Mouse (Mus musculus) heart, embryonic 10.5 days (tissue): ENCODE measurements around the gene Alad. TPM values are rescaled to one million over a fixed set of nuclear protein-coding genes. Genes with fewer than 3 reads are reported as not detected.

ENCODE experiments used
- DNase-seq: peaks from one replicate; pipeline ENCODE4 v3.0.0-alpha.2; 2017; ENCODE audit warnings: low spot score
- H3K27ac ChIP-seq: fragments of 300-500 bp; sonication (generic); 2 replicates; pipeline ENCODE4 v1.5.1; 2016; ENCODE audit warnings: mild to moderate bottlenecking
- H3K27me3 ChIP-seq: fragments of 300-500 bp; sonication (generic); 2 replicates; pipeline ENCODE4 v1.6.1; 2016; ENCODE audit warnings: mild to moderate bottlenecking; ENCODE audit not compliant: poor library complexity, insufficient read depth, severe bottlenecking
- H3K36me3 ChIP-seq: fragments of 300-500 bp; sonication (generic); 2 replicates; pipeline ENCODE4 v1.6.1; 2016; ENCODE audit warnings: mild to moderate bottlenecking, moderate library complexity
- H3K4me1 ChIP-seq: fragments of 300-500 bp; sonication (generic); 2 replicates; pipeline ENCODE4 v1.6.1; 2016; ENCODE audit warnings: mild to moderate bottlenecking
- H3K4me3 ChIP-seq: fragments of 300-500 bp; sonication (generic); 2 replicates; pipeline ENCODE4 v1.5.1; 2016; ENCODE audit warnings: mild to moderate bottlenecking, moderate library complexity
- H3K9me3 ChIP-seq: fragments of 300-500 bp; sonication (generic); 2 replicates; pipeline ENCODE4 v1.6.1; 2016; ENCODE audit warnings: mild to moderate bottlenecking, moderate library complexity
- WGBS: fragments of 180-500 bp; shearing (Covaris S2); methylation state at CpG from one replicate; pipeline ENCODE4 v1.1.7; 2016; 5-methylcytosine and 5-hydroxymethylcytosine counted together
- polyA plus RNA-seq: library from polyadenylated mRNA; unstranded; fragments of >200 nt; fragmentation: Nextera tagmentation; extraction: Ambion mirVana; gene quantifications from 2 replicates; pipeline ENCODE4 v1.2.1, GENCODE M21; 2016

Alad gene
- polyA plus RNA-seq, 1 experiment from 2014 or later: 157 TPM

DNA sequence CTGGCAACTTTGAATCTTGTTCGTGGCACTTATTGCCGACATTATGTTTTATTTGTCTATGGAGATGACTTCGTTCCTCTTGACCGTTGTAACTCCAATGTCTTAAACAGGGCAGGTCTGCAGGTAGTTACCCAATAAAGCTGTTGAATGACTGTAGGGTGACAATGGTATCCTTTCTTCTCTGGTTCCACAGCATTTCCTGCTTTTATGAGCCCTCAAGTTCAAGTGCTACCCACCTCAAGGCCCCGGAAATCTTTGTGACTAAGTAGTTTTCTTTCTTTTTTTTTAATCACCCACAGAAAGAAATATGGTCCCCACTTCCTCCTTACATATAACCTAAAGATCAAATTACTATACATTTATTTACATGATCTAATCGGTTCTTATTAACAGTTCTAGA, 43.9 kb downstream of the Alad start:
- WGBS: 85% methylated on average over 6 of the region's 6 CpGs
- H3K27ac ChIP-seq: no peak overlapping the region
- no peaks in the 10 kb centered on the region for H3K36me3 ChIP-seq
- H3K27me3 ChIP-seq: peaks cover 21% of the 10 kb centered on the region
- no peak for DNase-seq
- H3K4me3 ChIP-seq: no peak overlapping the region
- H3K4me1 ChIP-seq: peaks cover 7% of the 10 kb centered on the region
- H3K9me3 ChIP-seq: no peaks in the 10 kb centered on the region

GRCm38 (mm10) chr4:62475131-62475530, 44.6 kb downstream of the Alad start:
- Histone ChIP-seq H3K27ac (no peak overlapping the region), H3K27me3 (peaks cover 14% of the 10 kb centered on the region), H3K36me3 (no peaks in the 10 kb centered on the region), H3K4me1 (peaks cover 9% of the 10 kb centered on the region), H3K9me3 (no peaks in the 10 kb centered on the region), H3K4me3 (no peak overlapping the region)
- DNase-seq: no peak
- 74% methylated on average over 2 of the region's 2 CpGs for WGBS

GRCm38 (mm10) chr4:62472071-62472470, 47.6 kb downstream of the Alad start:
- Histone ChIP-seq H3K27me3 (no peaks in the 10 kb centered on the region), H3K9me3 (no peaks in the 10 kb centered on the region), H3K27ac (no peak overlapping the region), H3K4me1 (peaks cover 5% of the 10 kb centered on the region), H3K4me3 (no peak overlapping the region), H3K36me3 (no peaks in the 10 kb centered on the region)
- 91% methylated on average over 2 of the region's 2 CpGs for WGBS
- DNase-seq: no peak

GRCm38 (mm10) chr4:62470598-62471051, 49.1 kb downstream of the Alad start, which contains the start of gene Wdr31:
Gene Wdr31, minus strand, starts transcription at chr4:62470896.
- H3K27me3 ChIP-seq: no peaks in the 10 kb centered on the region

DNA sequence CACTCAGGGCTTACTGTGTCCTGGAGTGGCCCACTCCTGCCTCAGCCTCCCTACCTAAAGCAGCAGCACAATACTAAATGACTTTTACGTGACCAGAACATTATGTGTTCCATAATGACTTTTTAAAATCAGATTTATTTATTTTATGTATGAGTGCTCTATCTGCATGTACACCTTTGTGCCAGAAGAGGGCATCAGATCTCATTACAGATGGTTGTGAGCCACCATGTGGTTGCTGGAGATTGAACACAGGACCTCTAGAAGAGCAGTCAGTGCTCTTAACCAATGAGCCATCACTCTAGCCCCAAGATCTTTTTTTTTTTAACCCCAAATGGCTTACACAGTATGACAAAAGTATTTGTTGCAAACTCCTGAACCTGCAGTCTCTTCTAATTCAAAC, 51.6 kb downstream of the Alad start:
- Histone ChIP-seq H3K36me3 (no peaks in the 10 kb centered on the region), H3K27ac (no peak overlapping the region), H3K9me3 (no peaks in the 10 kb centered on the region), H3K4me1 (peaks cover 5% of the 10 kb centered on the region), H3K27me3 (no peaks in the 10 kb centered on the region), H3K4me3 (no peak overlapping the region)
- no peak for DNase-seq
- WGBS: 82% methylated on average over 1 of the region's 1 CpGs

More at GRCm38 (mm10) chr4:62470598-62471051, 49.1 kb downstream of the Alad start, which contains the start of gene Wdr31:
- H3K36me3 ChIP-seq: no peaks in the 10 kb centered on the region
- H3K4me1 ChIP-seq: peaks cover 5% of the 10 kb centered on the region
- H3K4me3 ChIP-seq: peak within 1 kb of the TSS; percentile 78
- H3K27ac ChIP-seq: peak within 1 kb of the TSS; percentile 82
- under 1% methylated on average over 30 of the region's 30 CpGs for WGBS
- H3K9me3 ChIP-seq: no peaks in the 10 kb centered on the region
- DNase-seq: peak; percentile 90

DNA sequence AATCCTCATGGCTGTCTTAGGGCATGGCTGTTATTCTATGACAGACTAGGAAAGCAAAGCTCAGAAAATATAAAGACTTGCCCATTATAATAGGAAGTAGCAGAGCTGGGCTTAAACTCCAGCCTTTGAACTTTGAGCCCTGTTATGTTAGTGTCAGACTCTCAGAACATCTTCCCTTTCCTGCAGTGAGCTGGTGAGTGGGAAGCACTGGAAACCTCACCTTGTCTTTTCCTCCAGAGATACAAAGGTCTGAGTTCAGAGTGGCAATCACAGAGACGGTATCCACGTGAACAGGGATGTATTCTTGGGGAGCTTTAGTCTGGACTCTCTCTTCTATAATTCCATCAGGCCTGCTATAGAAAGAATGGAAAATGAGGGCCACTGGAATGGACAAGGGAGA, 56.6 kb downstream of the Alad start:
- Histone ChIP-seq H3K27ac (no peak overlapping the region), H3K27me3 (no peaks in the 10 kb centered on the region), H3K4me1 (0 out of 2 replicates have a peak, but pooled peaks cover 3% of the 10 kb centered on the region), H3K4me3 (no peak overlapping the region), H3K36me3 (0 out of 2 replicates have a peak, but pooled peaks cover 3% of the 10 kb centered on the region), H3K9me3 (no peaks in the 10 kb centered on the region)
- no peak for DNase-seq
- WGBS: 72% methylated on average over 2 of the region's 2 CpGs

DNA sequence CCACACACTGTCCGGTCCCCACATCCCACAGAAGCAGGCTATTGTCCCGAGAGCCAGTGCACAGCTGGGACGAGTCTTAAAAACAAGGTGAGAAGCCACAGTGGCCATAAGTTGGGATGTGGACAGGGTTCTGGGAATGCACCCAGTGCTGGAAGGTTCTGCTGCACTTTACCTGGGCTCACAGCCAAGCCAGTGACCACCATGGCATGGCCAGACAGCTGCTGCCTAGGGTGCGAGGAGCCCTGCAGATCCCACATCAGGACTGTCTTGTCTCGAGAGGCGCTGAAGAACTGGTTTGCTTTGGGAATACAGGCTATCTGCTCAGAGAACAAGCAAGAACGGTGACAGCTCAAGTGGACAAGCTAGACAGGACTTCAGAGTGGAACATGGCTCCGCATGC, 59.4 kb downstream of the Alad start:
- H3K4me3 ChIP-seq: no peak overlapping the region
- 0 out of 2 replicates have a peak, but pooled peaks cover 3% of the 10 kb centered on the region for H3K36me3 ChIP-seq
- WGBS: 85% methylated on average over 8 of the region's 8 CpGs

More for the DNA sequence above, 59.4 kb downstream of the Alad start:
- no peak for DNase-seq
- Histone ChIP-seq H3K27ac (no peak overlapping the region), H3K27me3 (no peaks in the 10 kb centered on the region), H3K4me1 (0 out of 2 replicates have a peak, but pooled peaks cover 3% of the 10 kb centered on the region), H3K9me3 (no peaks in the 10 kb centered on the region)

Other genes starting within 250 kb of the Alad start
- 17.2 and 19.5 TPM in 2 replicates for gene Fkbp15, start 159.4 kb downstream of the Alad start, polyA plus RNA-seq
- gene Slc31a1, start 159.2 kb downstream of the Alad start, polyA plus RNA-seq: 46.9 and 53.6 TPM in 2 replicates
- 101 and 125 TPM in 2 replicates for gene Cdc26, start 111.3 kb downstream of the Alad start, polyA plus RNA-seq
- gene Prpf4, start 111.1 kb downstream of the Alad start, polyA plus RNA-seq: 19.2 and 23.2 TPM in 2 replicates
- gene Rnf183, start 84.7 kb downstream of the Alad start, polyA plus RNA-seq: not detected in 2 replicates
- gene Wdr31, start 49.0 kb downstream of the Alad start, polyA plus RNA-seq: 4.3 and 7.1 TPM in 2 replicates
- 0.46 and 2.0 TPM in 2 replicates for gene Bspry, start 39.9 kb downstream of the Alad start, polyA plus RNA-seq
- 7.0 and 10.1 TPM in 2 replicates for gene Hdhd3, start 16.5 kb downstream of the Alad start, polyA plus RNA-seq
- gene Pole3, start 5.2 kb upstream of the Alad start, polyA plus RNA-seq: 72.1 and 87.4 TPM in 2 replicates
- gene 4933430I17Rik, start 5.5 kb upstream of the Alad start, polyA plus RNA-seq: 0.36 and 0.49 TPM in 2 replicates
- gene Rgs3, start 39.9 kb upstream of the Alad start, polyA plus RNA-seq: 61.4 and 65.4 TPM in 2 replicates